Mouse (Mus musculus) embryonic facial prominence, embryonic 12.5 days (tissue): ENCODE data around the gene Gna11. TPM values are rescaled to one million over a fixed set of nuclear protein-coding genes. Genes with fewer than 3 reads are reported as not detected.
A peak's percentile ranks its signal among the peaks of the same experiment; 100 is the strongest.

Experiments used
- ATAC-seq: fragments of 200-750 bp; cut with Nextera tagmentation; 2 replicates; pipeline ENCODE4 v1.8.0; 2017; ENCODE audit not compliant: insufficient number of reproducible peaks, insufficient read depth, low FRiP score, low TSS enrichment
- H3K27ac ChIP-seq: fragments of 300-500 bp; sonication (generic); 2 replicates; pipeline ENCODE4 v1.5.1; 2016; ENCODE audit warnings: mild to moderate bottlenecking
- H3K27me3 ChIP-seq: fragments of 300-500 bp; sonication (generic); 2 replicates; pipeline ENCODE4 v1.6.1; 2016; ENCODE audit warnings: mild to moderate bottlenecking, moderate library complexity
- H3K36me3 ChIP-seq: fragments of 300-500 bp; sonication (generic); 2 replicates; pipeline ENCODE4 v1.6.1; 2016; ENCODE audit warnings: mild to moderate bottlenecking
- H3K4me1 ChIP-seq: fragments of 300-500 bp; sonication (generic); 2 replicates; pipeline ENCODE4 v1.6.1; 2016
- H3K4me2 ChIP-seq: fragments of 300-500 bp; sonication (generic); replicated peaks from 2 replicates; pipeline ENCODE4 v1.6.1; 2016; ENCODE audit warnings: mild to moderate bottlenecking, moderate library complexity
- H3K4me3 ChIP-seq: fragments of 300-500 bp; sonication (generic); 2 replicates; pipeline ENCODE4 v1.5.1; 2016; ENCODE audit warnings: mild to moderate bottlenecking
- H3K9ac ChIP-seq: fragments of 300-500 bp; sonication (generic); 2 replicates; pipeline ENCODE4 v1.6.1; 2016; ENCODE audit warnings: mild to moderate bottlenecking, moderate library complexity
- H3K9me3 ChIP-seq: fragments of 300-500 bp; sonication (generic); 2 replicates; pipeline ENCODE4 v1.6.1; 2016; ENCODE audit warnings: mild to moderate bottlenecking, moderate library complexity
- WGBS: fragments of 180-500 bp; shearing (Covaris S2); methylation state at CpG from one replicate; pipeline ENCODE4 v1.1.7; 2016; 5-methylcytosine and 5-hydroxymethylcytosine counted together
- polyA plus RNA-seq: library from polyadenylated mRNA; unstranded; fragments of >200 nt; fragmentation: Nextera tagmentation; extraction: Ambion mirVana; gene quantifications from 2 replicates; pipeline ENCODE4 v1.2.1, GENCODE M21; 2016

The Gna11 gene
- polyA plus RNA-seq, 1 experiment from 2014 or later = 82.7 TPM

GRCm38 (mm10) chr10:81498316-81499249 is 46.4 kb downstream of the Gna11 start:
- H3K4me1 ChIP-seq = peaks cover 21% of the 10 kb centered on the region
- no peak overlapping the region for H3K4me2 ChIP-seq
- H3K4me3 ChIP-seq = no peak overlapping the region
- peaks cover 5% of the 10 kb centered on the region; the same call in 1 of the 2 replicates for H3K27me3 ChIP-seq
- no peaks in the 10 kb centered on the region; the same call in 1 of the 2 replicates for H3K36me3 ChIP-seq
- ATAC-seq = no peak
- WGBS = 80% methylated on average over 38 of the region's 38 CpGs
- no peak overlapping the region for H3K9ac ChIP-seq
- no peaks in the 10 kb centered on the region for H3K9me3 ChIP-seq
- no peak overlapping the region for H3K27ac ChIP-seq

- H3K27ac ChIP-seq = no peak overlapping the region
- peak overlapping the region; percentile 45; the same call in 1 of the 2 replicates for H3K4me2 ChIP-seq
- ATAC-seq = no peak
- H3K36me3 ChIP-seq = peaks cover 8% of the 10 kb centered on the region
- H3K4me1 ChIP-seq = peaks cover 22% of the 10 kb centered on the region
- WGBS = 82% methylated on average over 17 of the region's 17 CpGs
- H3K4me3 ChIP-seq = 0 out of 2 replicates have a peak overlapping the region, but pooled peaks have one; percentile 1
- H3K27me3 ChIP-seq = no peaks in the 10 kb centered on the region
- no peaks in the 10 kb centered on the region for H3K9me3 ChIP-seq
- H3K9ac ChIP-seq = 0 out of 2 replicates have a peak overlapping the region, but pooled peaks have one; percentile 15
Measured at GRCm38 (mm10) chr10:81497401-81498270, 47.4 kb downstream of the Gna11 start.

- H3K4me2 ChIP-seq = peak overlapping the region; percentile 45
- WGBS = 37% methylated on average over 4 of the region's 4 CpGs
- H3K27me3 ChIP-seq = no peaks in the 10 kb centered on the region
- ATAC-seq = no peak
- peak overlapping the region; percentile 90 for H3K4me3 ChIP-seq
- peaks cover 22% of the 10 kb centered on the region for H3K4me1 ChIP-seq
- peaks cover 15% of the 10 kb centered on the region for H3K36me3 ChIP-seq
- H3K9me3 ChIP-seq = no peaks in the 10 kb centered on the region
- H3K27ac ChIP-seq = no peak overlapping the region
- H3K9ac ChIP-seq = peak overlapping the region; percentile 15; the same call in 1 of the 2 replicates
Measured at GRCm38 (mm10) chr10:81496969-81497368, 48.0 kb downstream of the Gna11 start.

- Histone ChIP-seq H3K27ac (peak within 1 kb of the TSS; percentile 60; the same call in 1 of the 2 replicates), H3K4me2 (peak within 1 kb of the TSS; percentile 97), H3K9ac (peak within 1 kb of the TSS; percentile 88), H3K4me3 (peak within 1 kb of the TSS; percentile 90), H3K27me3 (no peaks in the 10 kb centered on the region), H3K9me3 (no peaks in the 10 kb centered on the region), H3K4me1 (peaks cover 22% of the 10 kb centered on the region), H3K36me3 (peaks cover 21% of the 10 kb centered on the region)
- under 1% methylated on average over 45 of the region's 45 CpGs for WGBS
- ATAC-seq = peak; percentile 95
Measured at GRCm38 (mm10) chr10:81496264-81496901, 48.6 kb downstream of the Gna11 start, which contains the start of gene Ncln. Gene Ncln (minus strand): TSS chr10:81496392.

GRCm38 (mm10) chr10:81495616-81496263 is 49.2 kb downstream of the Gna11 start:
- H3K4me1 ChIP-seq = peaks cover 22% of the 10 kb centered on the region
- no peak for ATAC-seq

GRCm38 (mm10) chr10:81495151-81495550 is 49.8 kb downstream of the Gna11 start:
- H3K9ac ChIP-seq = peak overlapping the region; percentile 88
- no peak for ATAC-seq
- WGBS = 78% methylated on average over 6 of the region's 6 CpGs
- H3K9me3 ChIP-seq = no peaks in the 10 kb centered on the region
- H3K4me1 ChIP-seq = peaks cover 22% of the 10 kb centered on the region
- H3K4me2 ChIP-seq = peak overlapping the region; percentile 97
- no peaks in the 10 kb centered on the region for H3K27me3 ChIP-seq
- H3K4me3 ChIP-seq = peak overlapping the region; percentile 90
- H3K36me3 ChIP-seq = peaks cover 33% of the 10 kb centered on the region
- no peak overlapping the region for H3K27ac ChIP-seq

More at GRCm38 (mm10) chr10:81495616-81496263, 49.2 kb downstream of the Gna11 start:
- Histone ChIP-seq H3K9me3 (no peaks in the 10 kb centered on the region), H3K9ac (peak overlapping the region; percentile 88), H3K27ac (no peak overlapping the region; the same call in 1 of the 2 replicates), H3K36me3 (peaks cover 27% of the 10 kb centered on the region), H3K4me2 (peak overlapping the region; percentile 97), H3K27me3 (no peaks in the 10 kb centered on the region), H3K4me3 (peak overlapping the region; percentile 90)
- WGBS = 2% methylated on average over 41 of the region's 41 CpGs

- peak overlapping the region; percentile 90 for H3K4me3 ChIP-seq
- no peaks in the 10 kb centered on the region for H3K27me3 ChIP-seq
- no peaks in the 10 kb centered on the region for H3K9me3 ChIP-seq
- H3K4me2 ChIP-seq = peak overlapping the region; percentile 97
- H3K4me1 ChIP-seq = peaks cover 22% of the 10 kb centered on the region
- ATAC-seq = no peak
- H3K9ac ChIP-seq = peak overlapping the region; percentile 88; the same call in 1 of the 2 replicates
- no peak overlapping the region for H3K27ac ChIP-seq
- H3K36me3 ChIP-seq = peaks cover 40% of the 10 kb centered on the region
- 90% methylated on average over 11 of the region's 11 CpGs for WGBS
Measured at GRCm38 (mm10) chr10:81494260-81495041, 50.5 kb downstream of the Gna11 start.

- no peak overlapping the region for H3K4me2 ChIP-seq
- WGBS = 84% methylated on average over 8 of the region's 8 CpGs
- H3K27ac ChIP-seq = no peak overlapping the region
- H3K4me1 ChIP-seq = peaks cover 22% of the 10 kb centered on the region
- H3K9ac ChIP-seq = no peak overlapping the region
- H3K36me3 ChIP-seq = peaks cover 47% of the 10 kb centered on the region
- H3K4me3 ChIP-seq = no peak overlapping the region
- H3K9me3 ChIP-seq = no peaks in the 10 kb centered on the region
- ATAC-seq = no peak
- H3K27me3 ChIP-seq = no peaks in the 10 kb centered on the region
Measured at GRCm38 (mm10) chr10:81493601-81494220, 51.3 kb downstream of the Gna11 start.

- H3K4me1 ChIP-seq = peaks cover 22% of the 10 kb centered on the region
- H3K4me3 ChIP-seq = no peak overlapping the region
- no peaks in the 10 kb centered on the region for H3K27me3 ChIP-seq
- 75% methylated on average over 11 of the region's 11 CpGs for WGBS
- H3K36me3 ChIP-seq = peaks cover 57% of the 10 kb centered on the region
- no peak overlapping the region for H3K27ac ChIP-seq
- H3K9ac ChIP-seq = no peak overlapping the region
- no peak for ATAC-seq
- H3K9me3 ChIP-seq = no peaks in the 10 kb centered on the region
- H3K4me2 ChIP-seq = no peak overlapping the region
Measured at GRCm38 (mm10) chr10:81492606-81493240, 52.3 kb downstream of the Gna11 start.
